Comparison of ENCODE assay signal across 24 mouse cellular contexts in genomic region chr6:95573035-95573759, GRCm38 (mm10).
"Had no signal": no experiment of that assay in that cellular context is flagged by ENCODE, and none has a peak within 500 bp of the region (broad histone marks: within the 10 kb centered on the region; RNA-seq: fewer than 3 reads in every experiment).

No protein-coding gene starts in this region.

- H3K27ac ChIP-seq: heart, adult 2 months; heart, embryonic 13.5 days; heart, embryonic 15.5 days; hindbrain, embryonic 13.5 days; hindbrain, embryonic 15.5 days; hindbrain, postnatal 0 days; layer of hippocampus, adult 2 months; limb, embryonic 13.5 days; limb, embryonic 15.5 days; liver, embryonic 13.5 days had no signal

- H3K4me2 ChIP-seq: heart, embryonic 11.5 days; heart, embryonic 13.5 days; heart, embryonic 15.5 days; hindbrain, embryonic 13.5 days; hindbrain, embryonic 15.5 days; limb, embryonic 13.5 days; limb, embryonic 15.5 days; liver, embryonic 13.5 days had no signal

- H3K4me1 ChIP-seq: heart, embryonic 15.5 days; liver, embryonic 13.5 days had no signal

- H3K36me3 ChIP-seq: heart, embryonic 15.5 days; hindbrain, embryonic 13.5 days; hindbrain, embryonic 15.5 days had no signal

- DNase-seq: gastrocnemius, postnatal 14 days; gastrocnemius, postnatal 36 days; heart, adult 2 months; heart, postnatal 14 days; heart, postnatal 36 days; kidney, adult 18-20 months; kidney, adult 8-10 months; kidney, postnatal 10 days; kidney, postnatal 25 days; kidney, postnatal 4 days; layer of hippocampus, adult 9-11 months; layer of hippocampus, postnatal 36 days; left cerebral cortex, postnatal 4 days; liver, embryonic 13.5 days had no signal

- H3K27me3 ChIP-seq: heart, embryonic 13.5 days; heart, embryonic 15.5 days; hindbrain, embryonic 13.5 days; limb, embryonic 13.5 days; limb, embryonic 15.5 days; liver, embryonic 13.5 days had no signal

- H3K9me3 ChIP-seq: heart, embryonic 13.5 days; heart, embryonic 15.5 days; hindbrain, embryonic 13.5 days; hindbrain, embryonic 15.5 days; limb, embryonic 13.5 days; limb, embryonic 15.5 days; liver, embryonic 13.5 days had no signal

- H3K9ac ChIP-seq: heart, embryonic 13.5 days; heart, embryonic 15.5 days; hindbrain, embryonic 13.5 days; hindbrain, embryonic 15.5 days; limb, embryonic 13.5 days; limb, embryonic 15.5 days; liver, embryonic 13.5 days had no signal

- H3K4me3 ChIP-seq: heart, adult 2 months; heart, embryonic 13.5 days; heart, embryonic 15.5 days; hindbrain, embryonic 13.5 days; hindbrain, embryonic 15.5 days; layer of hippocampus, adult 2 months; limb, embryonic 13.5 days; limb, embryonic 15.5 days; liver, embryonic 13.5 days had no signal

- ATAC-seq: hindbrain, postnatal 0 days; intestine, postnatal 0 days had no signal
